Mouse (Mus musculus) heart, adult 2 months (tissue): Measurements from ENCODE around the gene Alpl. TPM values are rescaled to one million over a fixed set of nuclear protein-coding genes. Genes with fewer than 3 reads are reported as not detected.

Experiments used
- DNase-seq, 2 experiments: peaks; one replicate each; pipeline ENCODE4 v3.0.0; 2021
- H3K27ac ChIP-seq: fragments of 200-600 bp; 2 replicates; pipeline ENCODE4 v1.8.1; 2022
- H3K27me3 ChIP-seq: fragments of 200-500 bp; 2 replicates; pipeline ENCODE4 v1.6.1; 2012; ENCODE audit warnings: mild to moderate bottlenecking, low read length, inconsistent platforms, mixed read lengths; ENCODE audit not compliant: control insufficient read depth, insufficient read depth
- H3K36me3 ChIP-seq: fragments of 200-500 bp; 2 replicates; pipeline ENCODE4 v1.6.1; 2012; ENCODE audit warnings: low read length, inconsistent platforms; ENCODE audit not compliant: control insufficient read depth, insufficient read depth
- H3K4me1 ChIP-seq: fragments of 200-500 bp; 2 replicates; pipeline ENCODE4 v1.6.1; 2011; ENCODE audit warnings: low read length; ENCODE audit not compliant: control insufficient read depth, insufficient read depth
- H3K4me3 ChIP-seq: fragments of 200-600 bp; 2 replicates; pipeline ENCODE4 v1.8.1; 2022
- H3K79me2 ChIP-seq: fragments of 200-500 bp; replicated peaks from 2 replicates; pipeline ENCODE4 v1.6.1; 2012; ENCODE audit warnings: mild to moderate bottlenecking, inconsistent platforms, low read length, moderate library complexity, mixed read lengths; ENCODE audit not compliant: control insufficient read depth, insufficient read depth
- H3K9ac ChIP-seq: fragments of 200-500 bp; 2 replicates; pipeline ENCODE4 v1.6.1; 2012; ENCODE audit warnings: low read depth, mild to moderate bottlenecking, control low read depth, inconsistent platforms, low read length, mixed read lengths
- CTCF ChIP-seq: fragments of 200-600 bp; IDR thresholded peaks from 2 replicates; pipeline ENCODE4 v1.8.1; 2022; ENCODE audit warnings: antibody characterized with exemption, mild to moderate bottlenecking, moderate library complexity
- EP300 ChIP-seq: fragments of 200-500 bp; IDR thresholded peaks from 2 replicates; pipeline ENCODE4 v1.6.1; 2011; ENCODE audit warnings: low read depth, low read length, control low read depth; ENCODE audit not compliant: insufficient read depth
- POLR2A ChIP-seq: fragments of 200-500 bp; IDR thresholded peaks from 2 replicates; pipeline ENCODE4 v1.6.1; 2011; ENCODE audit warnings: mild to moderate bottlenecking, low read depth, low read length, control low read depth; ENCODE audit not compliant: insufficient read depth
- WGBS: fragments of 180-500 bp; shearing (Covaris S2); methylation state at CpG from one replicate; pipeline ENCODE4 v1.1.7; 2018; 5-methylcytosine and 5-hydroxymethylcytosine counted together
- intact Hi-C: fragments of 180-260 bp; cut with DNase I; formaldehyde crosslinking; loops from one replicate; pipeline ENCODE4 v1.15.1; 2025
- polyA plus RNA-seq: library from polyadenylated mRNA; depleted of rRNA; stranded (reverse); fragments of >200 nt; gene quantifications from 2 replicates; pipeline ENCODE4 v1.2.3, GENCODE M21; 2012
- total RNA-seq, 2 experiments: library from RNA; stranded (reverse); gene quantifications; 2 replicates each; pipeline ENCODE4 v1.2.3; 2021

Gene Alpl
- total and polyA plus RNA-seq, 3 experiments: 33.2 to 64.8 (median 55.6) TPM

DNA sequence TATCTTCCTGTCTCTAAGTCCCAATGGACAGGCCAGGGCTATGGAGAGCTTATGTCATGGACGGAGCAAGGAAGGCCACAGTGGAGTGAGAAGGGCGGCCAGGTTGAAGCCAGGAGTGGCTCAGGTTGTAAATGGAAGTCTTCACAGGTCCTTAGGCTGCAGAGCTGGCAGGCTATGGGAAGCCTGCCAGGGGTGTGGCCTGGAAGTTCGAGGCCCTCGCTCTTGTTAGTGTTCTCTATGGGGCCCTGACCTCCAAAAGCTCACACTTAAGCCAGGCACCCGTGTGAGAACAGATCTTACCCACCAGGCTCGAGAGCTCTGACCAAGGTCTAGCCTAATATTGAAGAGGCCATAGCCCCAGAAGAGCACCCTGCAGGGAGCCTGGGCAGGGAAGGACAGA is 9.7 kb downstream of the Alpl start:
- H3K79me2 ChIP-seq: no peaks in the 10 kb centered on the region
- H3K4me1 ChIP-seq: peaks cover 5% of the 10 kb centered on the region
- H3K27ac ChIP-seq: no peak overlapping the region
- WGBS: 74% methylated on average over 6 of the region's 6 CpGs
- no peak for TF ChIP-seq POLR2A
- no peak for TF ChIP-seq CTCF
- TF ChIP-seq EP300: no peak
- no peak overlapping the region for H3K4me3 ChIP-seq
- H3K27me3 ChIP-seq: no peaks in the 10 kb centered on the region
- no peak for DNase-seq
- H3K36me3 ChIP-seq: no peaks in the 10 kb centered on the region
- H3K9ac ChIP-seq: no peak overlapping the region
- intact Hi-C loops: no loop called here

DNA sequence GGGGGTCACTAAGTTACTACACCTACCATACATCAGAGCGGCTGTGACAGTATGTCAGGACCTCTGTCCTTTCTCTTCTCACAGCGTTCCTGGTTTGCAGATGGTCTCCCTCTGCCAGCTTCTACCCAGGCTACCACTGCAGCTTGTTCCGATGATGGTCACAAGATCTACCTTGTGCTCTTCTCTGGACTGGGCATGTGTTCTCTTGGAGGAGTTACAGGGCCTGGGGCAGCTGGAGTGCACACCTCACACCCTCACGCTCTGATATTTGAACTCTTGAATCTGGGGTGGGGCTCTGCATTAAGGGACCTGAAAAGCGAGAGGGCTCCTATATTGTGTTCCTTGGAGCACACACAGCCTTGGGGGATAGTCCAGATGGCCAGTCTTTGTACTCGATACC is 10.9 kb downstream of the Alpl start:
- DNase-seq: no peak
- Histone ChIP-seq H3K4me1 (peaks cover 5% of the 10 kb centered on the region), H3K79me2 (no peaks in the 10 kb centered on the region), H3K4me3 (no peak overlapping the region), H3K9ac (no peak overlapping the region), H3K27ac (no peak overlapping the region), H3K27me3 (no peaks in the 10 kb centered on the region), H3K36me3 (no peaks in the 10 kb centered on the region)
- WGBS: 87% methylated on average over 6 of the region's 6 CpGs
- intact Hi-C loops: no loop called here
- no peak for TF ChIP-seq CTCF
- TF ChIP-seq EP300: no peak
- no peak for TF ChIP-seq POLR2A

DNA sequence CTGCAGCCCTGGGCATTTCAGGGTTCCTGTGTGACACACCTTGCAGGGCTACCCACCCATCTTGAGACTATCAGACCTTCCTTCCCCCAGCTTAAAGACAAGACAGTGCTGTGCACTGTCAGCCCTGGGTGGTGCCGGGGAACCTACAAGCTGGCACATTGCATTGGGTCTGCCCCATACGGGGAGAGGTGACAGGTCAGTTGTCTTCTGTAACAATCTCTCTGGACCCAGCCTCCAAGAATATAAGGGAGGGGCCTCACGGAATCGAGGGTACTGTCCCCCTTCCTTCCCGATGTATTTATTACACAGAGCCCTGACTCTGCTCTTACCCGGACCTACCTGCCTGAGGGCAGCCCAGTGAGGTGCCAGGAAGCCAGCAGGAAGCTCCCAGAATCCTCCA is 11.4 kb downstream of the Alpl start:
- Histone ChIP-seq H3K4me3 (no peak overlapping the region), H3K79me2 (no peaks in the 10 kb centered on the region), H3K27ac (no peak overlapping the region), H3K4me1 (peaks cover 5% of the 10 kb centered on the region), H3K36me3 (no peaks in the 10 kb centered on the region), H3K27me3 (no peaks in the 10 kb centered on the region), H3K9ac (no peak overlapping the region)
- TF ChIP-seq CTCF (no peak), POLR2A (no peak), EP300 (no peak)
- no peak for DNase-seq
- WGBS: 74% methylated on average over 6 of the region's 6 CpGs
- intact Hi-C loops: no loop called here

DNA sequence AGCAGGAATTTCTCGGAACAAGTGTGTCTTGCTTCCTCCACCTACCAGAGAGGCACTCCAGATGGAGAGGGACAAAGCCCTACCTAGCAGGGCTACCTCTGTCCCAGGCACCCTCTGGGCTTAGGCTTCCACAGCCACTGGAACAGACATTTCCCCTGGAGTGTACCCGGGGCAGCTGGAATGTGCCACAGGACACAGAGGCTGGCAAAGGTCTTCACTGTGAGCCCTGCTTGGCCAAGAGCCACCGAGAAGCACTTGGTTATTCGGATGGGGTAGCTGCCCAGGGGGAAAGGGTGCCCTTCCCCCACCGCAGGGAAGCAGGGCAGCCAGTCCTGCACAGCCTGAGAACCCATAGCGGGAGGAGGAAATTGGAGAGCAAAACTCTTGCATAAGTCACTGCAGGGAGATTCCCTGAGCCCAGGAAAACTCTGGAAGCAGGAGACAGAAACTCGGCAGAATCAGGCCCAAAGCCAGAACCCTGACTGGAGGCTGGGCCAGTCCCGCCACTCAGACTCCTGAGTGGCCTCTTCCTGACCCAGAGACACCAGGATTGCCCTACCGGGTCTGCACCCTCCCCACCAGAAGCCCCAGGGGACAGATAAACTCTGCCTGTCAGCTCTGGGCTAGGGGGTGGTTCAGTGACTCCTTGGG is 12.5 kb downstream of the Alpl start:
- peak overlapping the region; percentile 9; the same call in 1 of the 2 replicates for H3K9ac ChIP-seq
- no peaks in the 10 kb centered on the region for H3K27me3 ChIP-seq
- H3K4me3 ChIP-seq: no peak overlapping the region
- WGBS: 17% methylated on average over 9 of the region's 9 CpGs
- H3K27ac ChIP-seq: no peak overlapping the region
- peaks cover 5% of the 10 kb centered on the region for H3K4me1 ChIP-seq
- peak; percentile 52; the same call in 1 of the 2 replicates for TF ChIP-seq EP300
- TF ChIP-seq CTCF: no peak
- no peak for TF ChIP-seq POLR2A
- no peaks in the 10 kb centered on the region for H3K79me2 ChIP-seq
- intact Hi-C loops: no loop called here
- DNase-seq: peak; percentile 64 to 75
- no peaks in the 10 kb centered on the region for H3K36me3 ChIP-seq

DNA sequence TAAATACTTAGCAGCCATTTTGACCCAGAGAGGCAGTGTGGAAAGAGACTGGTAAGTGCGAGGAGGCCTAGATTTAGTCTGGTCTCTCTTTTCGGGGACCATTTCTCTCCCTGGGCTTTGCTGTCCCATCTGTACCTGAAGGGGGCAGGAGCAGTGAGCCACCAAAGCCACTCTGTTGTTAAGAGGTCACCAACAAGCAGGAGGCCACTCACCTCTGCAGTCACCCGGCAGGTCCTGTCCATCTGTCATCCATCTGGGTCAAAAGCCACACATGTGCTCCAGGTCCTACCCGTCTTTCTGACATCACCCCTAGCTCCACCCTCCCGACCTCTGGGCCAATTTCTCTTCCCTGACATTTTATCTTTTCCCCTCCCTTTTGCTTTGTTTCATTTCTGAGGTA is 14.2 kb downstream of the Alpl start:
- no peaks in the 10 kb centered on the region for H3K27me3 ChIP-seq
- TF ChIP-seq POLR2A (no peak), CTCF (no peak), EP300 (no peak)
- no peaks in the 10 kb centered on the region for H3K36me3 ChIP-seq
- no peak overlapping the region for H3K4me3 ChIP-seq
- intact Hi-C loops: no loop called here
- H3K79me2 ChIP-seq: no peaks in the 10 kb centered on the region
- H3K4me1 ChIP-seq: peaks cover 5% of the 10 kb centered on the region
- WGBS: 84% methylated on average over 5 of the region's 5 CpGs
- no peak for DNase-seq
- no peak overlapping the region for H3K27ac ChIP-seq
- no peak overlapping the region for H3K9ac ChIP-seq

DNA sequence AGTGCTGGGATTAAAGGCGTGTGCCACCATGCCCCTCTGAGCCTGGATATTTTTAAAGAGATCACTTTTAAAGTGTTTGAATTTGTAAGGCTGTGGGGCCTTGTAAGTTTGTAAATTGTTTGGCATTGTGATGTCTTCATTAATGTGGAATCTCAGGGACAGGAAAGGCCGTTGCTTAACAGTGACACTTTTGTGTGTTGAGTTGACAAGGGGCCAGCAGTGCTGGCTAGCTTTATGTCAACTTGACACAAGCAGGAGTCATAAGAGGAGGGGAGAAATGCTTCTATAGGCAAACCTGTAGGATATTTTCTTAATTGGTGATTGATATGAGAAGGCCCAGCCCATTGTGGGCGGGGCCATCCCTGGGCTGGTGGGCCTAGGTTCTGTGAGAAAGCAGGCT is 15.2 kb downstream of the Alpl start:
- 55% methylated on average over 3 of the region's 3 CpGs for WGBS
- intact Hi-C loops: no loop called here
- TF ChIP-seq POLR2A (no peak), EP300 (no peak), CTCF (no peak)
- Histone ChIP-seq H3K36me3 (no peaks in the 10 kb centered on the region), H3K9ac (no peak overlapping the region), H3K27ac (no peak overlapping the region), H3K4me1 (peaks cover 5% of the 10 kb centered on the region), H3K4me3 (no peak overlapping the region), H3K79me2 (no peaks in the 10 kb centered on the region), H3K27me3 (no peaks in the 10 kb centered on the region)
- no peak for DNase-seq
